Mouse (Mus musculus): ENCODE data around the gene Srrm1. TPM values are rescaled to one million over a fixed set of nuclear protein-coding genes. Genes with fewer than 3 reads are reported as not detected.
"Not testable (repeated sequence)": the region's sequence is repeated elsewhere in the genome, so short reads cannot be mapped to it uniquely, and the experiment has no call there.

Srrm1 gene
- polyA plus RNA-seq, 1 experiment from 2014 or later: 146 TPM

- H3K36me3 ChIP-seq; H3K4me3 ChIP-seq; H3K9me3 ChIP-seq; ATAC-seq (ENCODE audit: extremely low read depth, insufficient number of reproducible peaks, low FRiP score, low TSS enrichment): not testable (repeated sequence)
- peak overlapping the region; percentile 86 for H3K9ac ChIP-seq
- peaks cover 24% of the 10 kb centered on the region for H3K4me1 ChIP-seq
- 0 out of 2 replicates have a peak overlapping the region, but pooled peaks have one; percentile 86 for H3K4me2 ChIP-seq
- H3K27me3 ChIP-seq (replicated peaks): peaks cover 12% of the 10 kb centered on the region; the same call in 1 of the 2 replicates
- peak overlapping the region; percentile 98 for H3K27ac ChIP-seq (replicated peaks)
Observed at GRCm38 (mm10) chr4:135354751-135355150, 1.6 kb upstream of the Srrm1 start.

DNA sequence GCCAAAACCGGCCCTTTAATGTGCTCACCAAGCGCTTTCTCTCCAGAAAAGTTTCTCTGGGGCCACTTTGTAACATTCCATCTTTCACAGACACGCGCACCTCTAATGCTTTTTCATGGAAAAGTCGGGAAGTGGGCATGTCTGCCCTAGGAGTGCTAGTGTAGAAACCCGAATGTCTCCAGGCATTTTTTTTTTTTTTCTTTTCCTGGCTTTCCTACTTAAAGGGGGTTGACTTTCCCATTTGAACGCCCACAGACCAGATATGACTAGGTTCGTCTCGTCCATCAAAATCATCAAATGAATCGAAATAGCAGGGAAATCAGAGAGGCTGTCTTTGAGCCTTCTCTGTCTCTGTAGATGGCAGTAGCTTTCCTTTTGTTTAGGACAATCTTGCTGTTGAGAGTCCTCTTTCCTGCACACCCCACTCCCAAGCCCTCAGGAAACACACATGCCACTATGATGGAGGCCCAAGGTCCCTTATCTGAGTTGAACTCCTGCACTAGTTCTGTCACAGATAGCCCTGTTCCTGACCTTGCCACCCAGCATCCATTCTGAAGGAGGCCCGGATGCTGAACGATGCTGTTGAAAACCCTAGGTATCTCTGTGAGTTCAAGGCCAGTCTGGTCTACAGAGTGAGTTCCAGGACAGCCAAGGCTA lies 801 bp upstream of the Srrm1 start:
- WGBS: 8% methylated on average over 12 of the region's 12 CpGs
- Histone ChIP-seq H3K27me3 (replicated peaks) (peaks cover 12% of the 10 kb centered on the region; the same call in 1 of the 2 replicates), H3K9ac (peak overlapping the region; percentile 86), H3K36me3 (peaks cover 17% of the 10 kb centered on the region), H3K27ac (replicated peaks) (peak overlapping the region; percentile 98), H3K4me3 (peak overlapping the region; percentile 94), H3K4me1 (peaks cover 28% of the 10 kb centered on the region), H3K4me2 (peak overlapping the region; percentile 86), H3K9me3 (no peaks in the 10 kb centered on the region)
- ATAC-seq (ENCODE audit: extremely low read depth, insufficient number of reproducible peaks, low FRiP score, low TSS enrichment): no peak

DNA sequence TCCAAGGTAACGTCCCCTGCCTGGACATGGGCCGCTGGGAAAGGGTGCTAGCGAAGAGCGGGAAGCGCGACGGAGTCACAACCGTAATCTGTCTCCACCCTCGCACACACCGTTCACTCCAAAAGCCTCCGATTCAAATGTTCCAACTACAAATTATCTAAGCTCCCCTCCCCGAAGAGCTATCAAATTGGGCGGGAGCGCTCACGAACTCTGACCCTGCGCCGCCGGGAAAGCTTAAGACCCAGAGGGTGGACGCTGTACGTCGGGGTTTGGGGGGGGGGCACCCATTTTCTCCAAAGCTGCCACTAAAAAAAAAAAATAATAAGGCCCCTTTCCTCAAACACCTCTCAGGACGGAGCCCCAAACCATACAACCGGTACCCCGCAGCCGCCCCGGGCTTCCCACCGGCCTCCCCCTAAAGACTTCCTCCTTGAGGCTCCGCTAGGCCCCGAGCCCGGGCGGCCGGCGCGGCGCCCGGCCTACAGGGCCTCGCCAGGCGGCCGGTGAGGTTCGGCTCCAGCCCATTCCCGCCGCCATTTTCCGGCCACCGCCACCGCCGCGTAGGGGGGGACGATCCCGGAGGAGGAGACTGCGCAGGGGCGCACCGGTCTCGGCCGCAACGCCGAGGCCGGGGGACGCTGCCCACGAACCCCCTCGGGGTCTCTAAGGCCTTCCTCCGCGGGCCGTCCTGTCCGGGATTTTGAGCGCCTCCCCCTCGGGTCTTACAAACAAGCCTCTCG lies 625 bp downstream of the Srrm1 start:
- WGBS: under 1% methylated on average over 67 of the region's 67 CpGs
- Histone ChIP-seq H3K4me1 (peaks cover 29% of the 10 kb centered on the region), H3K9ac (peak overlapping the region; percentile 98), H3K4me2 (peak overlapping the region; percentile 93), H3K9me3 (no peaks in the 10 kb centered on the region), H3K27me3 (replicated peaks) (peaks cover 9% of the 10 kb centered on the region; the same call in 1 of the 2 replicates), H3K27ac (replicated peaks) (peak overlapping the region; percentile 88), H3K4me3 (peak overlapping the region; percentile 94), H3K36me3 (peaks cover 27% of the 10 kb centered on the region)
- peak; percentile 39; the same call in 1 of the 2 replicates for ATAC-seq (ENCODE audit: extremely low read depth, insufficient number of reproducible peaks, low FRiP score, low TSS enrichment)

DNA sequence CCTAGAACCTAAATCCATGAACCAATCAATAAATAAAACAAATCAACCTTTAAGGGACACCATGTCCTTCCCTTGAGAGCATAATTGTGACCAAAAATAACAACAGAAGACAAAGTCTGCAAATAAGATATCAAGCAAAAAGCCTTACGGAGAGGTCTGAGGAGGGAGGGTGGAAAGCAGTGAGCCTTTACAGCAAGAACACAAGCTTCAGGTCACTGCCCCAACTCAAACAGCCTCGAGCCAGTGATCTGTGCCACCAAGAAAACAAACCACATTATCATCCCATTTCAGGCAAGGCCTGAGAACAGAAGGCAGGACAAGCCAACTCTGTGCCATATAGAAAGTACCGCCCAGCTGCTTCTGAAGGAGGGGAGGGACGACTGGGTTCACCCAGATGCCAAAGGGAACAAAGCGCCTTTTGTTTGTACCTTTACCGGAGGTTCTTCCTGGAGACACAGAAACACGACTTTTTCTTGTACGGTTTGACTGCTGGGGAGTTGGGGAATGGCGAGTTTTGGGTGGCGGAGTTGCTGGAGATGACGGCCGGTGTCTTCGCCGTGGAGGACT lies 15.7 kb downstream of the Srrm1 start:
- H3K4me1 ChIP-seq: no peaks in the 10 kb centered on the region
- H3K4me2 ChIP-seq: no peak overlapping the region
- WGBS: 83% methylated on average over 14 of the region's 14 CpGs
- H3K9me3 ChIP-seq: no peaks in the 10 kb centered on the region
- no peak overlapping the region for H3K9ac ChIP-seq
- ATAC-seq (ENCODE audit: extremely low read depth, insufficient number of reproducible peaks, low FRiP score, low TSS enrichment): no peak
- no peaks in the 10 kb centered on the region for H3K27me3 ChIP-seq (replicated peaks)
- H3K27ac ChIP-seq (replicated peaks): no peak overlapping the region
- H3K36me3 ChIP-seq: peaks cover 99% of the 10 kb centered on the region
- H3K4me3 ChIP-seq: no peak overlapping the region

GRCm38 (mm10) chr4:135336023-135336357 lies 17.1 kb downstream of the Srrm1 start:
- ATAC-seq (ENCODE audit: extremely low read depth, insufficient number of reproducible peaks, low FRiP score, low TSS enrichment): no peak
- no peaks in the 10 kb centered on the region for H3K9me3 ChIP-seq
- 85% methylated on average over 3 of the region's 3 CpGs for WGBS

DNA sequence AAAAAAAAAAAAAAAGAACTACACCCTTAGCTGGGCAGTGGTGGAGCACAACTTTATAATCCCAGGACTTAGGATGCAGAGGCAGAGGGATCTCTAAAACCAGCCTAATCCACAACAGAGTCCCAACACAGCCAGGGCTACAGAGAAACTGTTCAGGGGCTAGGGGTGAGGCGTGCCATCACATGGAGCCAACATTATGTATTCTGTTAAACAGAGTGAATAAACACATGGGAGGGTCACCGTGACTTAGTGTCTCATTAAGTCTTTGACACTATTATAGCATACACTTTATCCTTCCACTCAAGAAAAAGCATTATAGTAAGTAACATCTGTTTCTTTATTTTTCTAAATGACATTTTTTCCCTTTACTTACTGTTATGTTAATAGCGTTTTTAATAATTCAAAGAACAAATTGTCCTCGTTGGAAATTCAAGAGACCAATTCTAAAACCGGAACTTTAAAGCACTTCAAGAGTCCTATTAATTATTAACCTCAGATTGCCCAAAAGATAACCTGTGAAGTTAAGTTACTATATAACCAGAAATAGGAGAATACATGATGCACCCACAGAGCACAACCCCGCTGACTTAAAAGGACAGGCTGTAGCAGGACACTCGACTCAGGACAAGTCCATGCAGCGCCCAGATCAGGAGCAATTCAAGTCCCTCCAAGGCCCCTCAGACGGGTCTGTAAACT lies 17.6 kb downstream of the Srrm1 start:
- Histone ChIP-seq H3K4me2 (no peak overlapping the region), H3K9ac (no peak overlapping the region), H3K4me3 (no peak overlapping the region), H3K27ac (replicated peaks) (no peak overlapping the region), H3K9me3 (no peaks in the 10 kb centered on the region), H3K36me3 (peaks cover 99% of the 10 kb centered on the region), H3K27me3 (replicated peaks) (no peaks in the 10 kb centered on the region), H3K4me1 (no peaks in the 10 kb centered on the region)
- WGBS: 89% methylated on average over 9 of the region's 9 CpGs
- no peak for ATAC-seq (ENCODE audit: extremely low read depth, insufficient number of reproducible peaks, low FRiP score, low TSS enrichment)

More at GRCm38 (mm10) chr4:135336023-135336357, 17.1 kb downstream of the Srrm1 start:
- Histone ChIP-seq H3K4me2 (no peak overlapping the region), H3K27ac (replicated peaks) (no peak overlapping the region), H3K27me3 (replicated peaks) (no peaks in the 10 kb centered on the region), H3K9ac (no peak overlapping the region), H3K4me1 (no peaks in the 10 kb centered on the region), H3K36me3 (peaks cover 99% of the 10 kb centered on the region), H3K4me3 (no peak overlapping the region)

- H3K4me3 ChIP-seq: no peak overlapping the region
- WGBS: 83% methylated on average over 3 of the region's 3 CpGs
- H3K9ac ChIP-seq: no peak overlapping the region
- no peaks in the 10 kb centered on the region for H3K27me3 ChIP-seq (replicated peaks)
- no peak for ATAC-seq (ENCODE audit: extremely low read depth, insufficient number of reproducible peaks, low FRiP score, low TSS enrichment)
- H3K36me3 ChIP-seq: peaks cover 100% of the 10 kb centered on the region
- no peak overlapping the region for H3K4me2 ChIP-seq
- H3K9me3 ChIP-seq: no peaks in the 10 kb centered on the region
- H3K27ac ChIP-seq (replicated peaks): no peak overlapping the region
- no peaks in the 10 kb centered on the region for H3K4me1 ChIP-seq
Observed at GRCm38 (mm10) chr4:135326469-135326868, 26.7 kb downstream of the Srrm1 start.

DNA sequence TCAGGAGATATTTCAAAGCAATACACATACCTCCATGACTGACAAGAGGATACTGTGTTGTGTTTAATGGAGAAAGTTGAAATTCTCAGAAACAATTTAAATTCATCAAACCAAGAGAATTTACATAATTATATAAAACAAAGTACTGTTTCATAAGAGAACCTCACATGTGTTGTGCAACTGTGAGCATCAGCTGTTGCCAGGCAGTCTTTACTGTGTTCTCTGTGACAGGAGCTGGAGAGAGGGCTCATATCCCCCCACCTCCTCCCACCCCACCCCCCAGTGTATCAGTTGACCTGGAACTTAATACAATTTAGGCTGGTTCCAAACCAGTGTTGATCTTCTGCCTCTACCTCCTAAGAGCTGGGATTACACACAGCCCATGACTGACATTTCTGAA lies 27.1 kb downstream of the Srrm1 start:
- H3K4me2 ChIP-seq: no peak overlapping the region
- no peak overlapping the region for H3K4me3 ChIP-seq
- ATAC-seq (ENCODE audit: extremely low read depth, insufficient number of reproducible peaks, low FRiP score, low TSS enrichment): no peak
- H3K27ac ChIP-seq (replicated peaks): no peak overlapping the region
- no peaks in the 10 kb centered on the region for H3K27me3 ChIP-seq (replicated peaks)
- H3K36me3 ChIP-seq: peaks cover 100% of the 10 kb centered on the region
- no peaks in the 10 kb centered on the region for H3K9me3 ChIP-seq
- no peaks in the 10 kb centered on the region for H3K4me1 ChIP-seq
- no peak overlapping the region for H3K9ac ChIP-seq

GRCm38 (mm10) chr4:135323021-135323420 lies 30.1 kb downstream of the Srrm1 start:
- H3K27me3 ChIP-seq (replicated peaks): no peaks in the 10 kb centered on the region
- peaks cover 100% of the 10 kb centered on the region for H3K36me3 ChIP-seq

DNA sequence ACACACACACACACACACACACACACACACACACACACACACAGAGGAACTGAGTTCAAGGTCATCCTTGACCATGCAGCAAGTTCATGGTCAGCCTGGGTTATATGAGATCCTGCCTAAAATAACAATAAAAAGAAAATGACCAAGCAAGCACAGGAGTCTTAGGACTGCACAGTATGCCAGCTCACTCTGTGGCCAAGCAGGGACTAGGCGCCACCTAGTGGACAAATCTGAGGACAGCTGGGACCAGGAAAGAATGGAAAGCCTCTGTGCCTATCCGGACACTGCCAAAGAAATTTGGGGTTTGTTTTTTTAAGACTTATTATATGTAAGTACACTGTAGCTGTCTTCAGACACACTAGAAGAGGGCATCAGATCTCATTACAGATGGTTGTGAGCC lies 35.2 kb downstream of the Srrm1 start:
- WGBS: 18% methylated on average over 2 of the region's 2 CpGs
- Histone ChIP-seq H3K4me1 (peaks cover 25% of the 10 kb centered on the region), H3K4me2 (no peak overlapping the region), H3K27me3 (replicated peaks) (no peaks in the 10 kb centered on the region), H3K27ac (replicated peaks) (no peak overlapping the region; the same call in 1 of the 2 replicates), H3K4me3 (no peak overlapping the region), H3K36me3 (peaks cover 81% of the 10 kb centered on the region), H3K9me3 (peaks cover 3% of the 10 kb centered on the region; the same call in 1 of the 2 replicates), H3K9ac (no peak overlapping the region)
- ATAC-seq (ENCODE audit: extremely low read depth, insufficient number of reproducible peaks, low FRiP score, low TSS enrichment): no peak

More at GRCm38 (mm10) chr4:135323021-135323420, 30.1 kb downstream of the Srrm1 start:
- no peak overlapping the region for H3K27ac ChIP-seq (replicated peaks)
- no peak overlapping the region for H3K4me2 ChIP-seq
- ATAC-seq (ENCODE audit: extremely low read depth, insufficient number of reproducible peaks, low FRiP score, low TSS enrichment): no peak
- H3K4me3 ChIP-seq: no peak overlapping the region
- H3K9me3 ChIP-seq: no peaks in the 10 kb centered on the region
- no peaks in the 10 kb centered on the region for H3K4me1 ChIP-seq
- H3K9ac ChIP-seq: no peak overlapping the region
- WGBS: 85% methylated on average over 8 of the region's 8 CpGs

- Histone ChIP-seq H3K4me2 (no peak overlapping the region), H3K9ac (no peak overlapping the region), H3K4me3 (no peak overlapping the region), H3K36me3 (peaks cover 76% of the 10 kb centered on the region), H3K27me3 (replicated peaks) (no peaks in the 10 kb centered on the region), H3K27ac (replicated peaks) (no peak overlapping the region; the same call in 1 of the 2 replicates), H3K4me1 (peaks cover 29% of the 10 kb centered on the region), H3K9me3 (peaks cover 3% of the 10 kb centered on the region; the same call in 1 of the 2 replicates)
- no peak for ATAC-seq (ENCODE audit: extremely low read depth, insufficient number of reproducible peaks, low FRiP score, low TSS enrichment)
- 85% methylated on average over 4 of the region's 4 CpGs for WGBS
Observed at GRCm38 (mm10) chr4:135317539-135317938, 35.6 kb downstream of the Srrm1 start.

Measured in heart, embryonic 13.5 days (tissue).